Comparison of ENCODE assay signal across 25 mouse cellular contexts in the genomic region with DNA sequence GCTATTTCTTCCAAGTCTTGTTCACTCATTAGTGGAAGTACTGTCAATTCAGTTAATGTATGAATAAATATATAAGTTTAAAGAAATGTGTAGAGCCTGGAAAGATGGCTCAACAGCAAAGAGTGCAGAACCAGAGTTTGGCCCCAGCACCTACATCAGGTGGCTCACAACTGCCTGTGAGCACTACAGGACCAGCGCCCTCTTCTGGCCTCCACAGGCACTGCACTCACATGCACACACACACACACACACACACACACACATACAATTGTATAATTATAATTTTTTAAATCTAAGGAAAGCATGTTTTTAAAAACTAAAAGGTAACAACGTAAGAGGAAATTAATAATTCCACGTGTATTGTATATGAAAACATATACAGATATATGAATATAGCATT. TPM values are rescaled to one million over a fixed set of nuclear protein-coding genes. Genes with fewer than 3 reads are reported as not detected.
DNase-seq lines count a peak whose midpoint lies in the region; ATAC-seq and TF ChIP-seq lines count a peak whose summit lies in the region.
"Had no signal": no experiment of that assay in that cellular context is flagged by ENCODE, and none has a peak within 500 bp of the region (broad histone marks: within the 10 kb centered on the region; RNA-seq: fewer than 3 reads in every experiment).

No protein-coding gene starts in this region.

- TF ChIP-seq CTCF in kidney, postnatal 0 days (IDR thresholded peaks at IDR 0.05; ENCODE audit: low read depth), result peak; percentile 29

- no peaks in the 10 kb centered on the region for H3K27me3 ChIP-seq in kidney, postnatal 0 days (ENCODE audit: insufficient read depth, low read length)
- H3K27me3 ChIP-seq in midbrain, embryonic 11.5 days (ENCODE audit: control insufficient read depth, insufficient read depth, low read length), result no peaks in the 10 kb centered on the region
- H3K27me3 ChIP-seq in midbrain, embryonic 16.5 days (ENCODE audit: control insufficient read depth, insufficient read depth, low read depth, low read length), result no peaks in the 10 kb centered on the region
- H3K27me3 ChIP-seq: embryonic facial prominence, embryonic 12.5 days; forebrain, embryonic 15.5 days; limb, embryonic 13.5 days; midbrain, embryonic 12.5 days; neural tube, embryonic 15.5 days had no signal

- H3K4me3 ChIP-seq in kidney, postnatal 0 days (replicated peaks; ENCODE audit: low read depth, low read length), result no peak overlapping the region
- no peak overlapping the region for H3K4me3 ChIP-seq in midbrain, embryonic 11.5 days (ENCODE audit: low read depth, low read length)
- H3K4me3 ChIP-seq in midbrain, embryonic 16.5 days (ENCODE audit: low read depth, low read length), result no peak overlapping the region
- H3K4me3 ChIP-seq: embryonic facial prominence, embryonic 12.5 days; forebrain, embryonic 15.5 days; limb, embryonic 13.5 days; midbrain, embryonic 12.5 days; myocyte; neural tube, embryonic 15.5 days had no signal

- no peak for DNase-seq in kidney, postnatal 0 days (ENCODE audit: low spot score)
- DNase-seq in kidney, postnatal 4 days, result no peak
- DNase-seq in midbrain, embryonic 11.5 days (ENCODE audit: low spot score, missing footprints), result peak; percentile 37
- DNase-seq in R1 (ENCODE audit: low read depth, low spot score), result peak; percentile 28
- no peak for DNase-seq in cerebellum, adult 11-12 months
- no peak for DNase-seq in left cerebral cortex, postnatal 10 days (ENCODE audit: extremely low spot score in 1 of 2, low spot score in 2 of 2)
- DNase-seq: adrenal gland, adult 2 months; cerebellum, postnatal 10 days; heart, postnatal 10 days; kidney, adult 9 months; kidney, postnatal 36 days; lung, adult 2 months had no signal

- no peak for ATAC-seq in kidney, postnatal 0 days (replicated peaks; ENCODE audit: low FRiP score, low read depth)
- ATAC-seq in midbrain, embryonic 11.5 days (ENCODE audit: low FRiP score), result no peak
- no peak for ATAC-seq in midbrain, embryonic 16.5 days
- ATAC-seq: forebrain, embryonic 15.5 days; inflammation-experienced regulatory T-cells, adult 6 months had no signal

- WGBS in kidney, postnatal 0 days, result 95% methylated on average over 3 of the region's 3 CpGs
- 82% methylated on average over 3 of the region's 3 CpGs for WGBS in midbrain, embryonic 11.5 days
- WGBS in midbrain, embryonic 16.5 days, result 91% methylated on average over 3 of the region's 3 CpGs

- H3K9me3 ChIP-seq in kidney, postnatal 0 days (replicated peaks; ENCODE audit: low read length), result no peaks in the 10 kb centered on the region
- H3K9me3 ChIP-seq in midbrain, embryonic 11.5 days (ENCODE audit: control insufficient read depth, low read length), result no peaks in the 10 kb centered on the region
- no peaks in the 10 kb centered on the region for H3K9me3 ChIP-seq in midbrain, embryonic 16.5 days (replicated peaks; ENCODE audit: control insufficient read depth, low read length, poor library complexity, severe bottlenecking)
- H3K9me3 ChIP-seq: embryonic facial prominence, embryonic 12.5 days; limb, embryonic 13.5 days; neural tube, embryonic 15.5 days had no signal

- H3K4me1 ChIP-seq in kidney, postnatal 0 days (replicated peaks; ENCODE audit: insufficient read depth, low read length), result no peaks in the 10 kb centered on the region
- H3K4me1 ChIP-seq in midbrain, embryonic 11.5 days (ENCODE audit: control insufficient read depth, insufficient read depth, low read length), result no peaks in the 10 kb centered on the region
- no peaks in the 10 kb centered on the region for H3K4me1 ChIP-seq in midbrain, embryonic 16.5 days (ENCODE audit: control insufficient read depth, insufficient read depth, low read length)
- H3K4me1 ChIP-seq: embryonic facial prominence, embryonic 12.5 days; forebrain, embryonic 15.5 days; limb, embryonic 13.5 days; midbrain, embryonic 12.5 days; neural tube, embryonic 15.5 days had no signal

- H3K4me2 ChIP-seq in kidney, postnatal 0 days (ENCODE audit: low read length), result no peak overlapping the region
- no peak overlapping the region for H3K4me2 ChIP-seq in midbrain, embryonic 11.5 days
- no peak overlapping the region for H3K4me2 ChIP-seq in midbrain, embryonic 16.5 days (ENCODE audit: low read length)
- H3K4me2 ChIP-seq: embryonic facial prominence, embryonic 12.5 days; forebrain, embryonic 15.5 days; heart, embryonic 11.5 days; limb, embryonic 13.5 days; midbrain, embryonic 12.5 days; neural tube, embryonic 15.5 days had no signal

- H3K9ac ChIP-seq in kidney, postnatal 0 days (ENCODE audit: low read depth, low read length), result no peak overlapping the region
- no peak overlapping the region for H3K9ac ChIP-seq in midbrain, embryonic 11.5 days (ENCODE audit: low read length)
- H3K9ac ChIP-seq in midbrain, embryonic 16.5 days (ENCODE audit: low read depth, low read length), result no peak overlapping the region
- H3K9ac ChIP-seq: embryonic facial prominence, embryonic 12.5 days; forebrain, embryonic 15.5 days; limb, embryonic 13.5 days; midbrain, embryonic 12.5 days; neural tube, embryonic 15.5 days had no signal

- H3K27ac ChIP-seq in kidney, postnatal 0 days, result no peak overlapping the region
- no peak overlapping the region for H3K27ac ChIP-seq in midbrain, embryonic 11.5 days (ENCODE audit: low read depth, low read length)
- no peak overlapping the region for H3K27ac ChIP-seq in midbrain, embryonic 16.5 days (ENCODE audit: low read length)
- H3K27ac ChIP-seq: embryonic facial prominence, embryonic 12.5 days; forebrain, embryonic 15.5 days; limb, embryonic 13.5 days; midbrain, embryonic 12.5 days; neural tube, embryonic 15.5 days had no signal

- intact Hi-C loops in left cerebral cortex, postnatal 10 days (cut with DNase I), result no loop called here

- no peaks in the 10 kb centered on the region for H3K36me3 ChIP-seq in kidney, postnatal 0 days (ENCODE audit: insufficient read depth, low read length)
- H3K36me3 ChIP-seq in midbrain, embryonic 11.5 days (ENCODE audit: control insufficient read depth, insufficient read depth, low read length), result no peaks in the 10 kb centered on the region
- H3K36me3 ChIP-seq in midbrain, embryonic 16.5 days (ENCODE audit: control insufficient read depth, insufficient read depth, low read length), result no peaks in the 10 kb centered on the region
- H3K36me3 ChIP-seq: embryonic facial prominence, embryonic 12.5 days; forebrain, embryonic 15.5 days; limb, embryonic 13.5 days; midbrain, embryonic 12.5 days; neural tube, embryonic 15.5 days had no signal

RNA-seq across cellular contexts. Expression of gene Maats1, which starts 12.6 kb away (rescaled TPM):
- polyA plus RNA-seq in kidney, postnatal 0 days (2015; fragmentation: Nextera tagmentation; extraction: Ambion mirVana), result 0.14 and 0.21 TPM in 2 replicates
- 0.32 and 0.60 TPM in 2 replicates for polyA plus RNA-seq in midbrain, embryonic 11.5 days (2014; fragmentation: Nextera tagmentation; extraction: Ambion mirVana)
- 1.3 and 2.0 TPM in 2 replicates for polyA plus RNA-seq in midbrain, embryonic 16.5 days (2015; fragmentation: Nextera tagmentation; extraction: Ambion mirVana)
- total RNA-seq in left cerebral cortex, postnatal 10 days (2021), result 1 to 10 TPM in 1 of 2 experiments, under 1 TPM in 1; 0.88 to 1.1 TPM
- total RNA-seq: heart, postnatal 10 days had no signal
- polyA plus RNA-seq: adrenal gland, adult 2 months had no signal

RNA-seq across cellular contexts. Expression of gene Cox17, which starts 17.5 kb away (rescaled TPM):
- 283 and 305 TPM in 2 replicates for polyA plus RNA-seq in kidney, postnatal 0 days (2015; fragmentation: Nextera tagmentation; extraction: Ambion mirVana)
- polyA plus RNA-seq in midbrain, embryonic 11.5 days (2014; fragmentation: Nextera tagmentation; extraction: Ambion mirVana), result 122 and 124 TPM in 2 replicates
- 66.0 and 68.5 TPM in 2 replicates for polyA plus RNA-seq in midbrain, embryonic 16.5 days (2015; fragmentation: Nextera tagmentation; extraction: Ambion mirVana)
- 10 to 100 TPM; 47.3 to 59.1 TPM for total RNA-seq in left cerebral cortex, postnatal 10 days (2021)

RNA-seq across cellular contexts. Expression of gene Gm21987, which starts 17.5 kb away (rescaled TPM):
- not detected in 2 replicates for polyA plus RNA-seq in kidney, postnatal 0 days (2015; fragmentation: Nextera tagmentation; extraction: Ambion mirVana)
- not detected in 2 replicates for polyA plus RNA-seq in midbrain, embryonic 11.5 days (2014; fragmentation: Nextera tagmentation; extraction: Ambion mirVana)
- polyA plus RNA-seq in midbrain, embryonic 16.5 days (2015; fragmentation: Nextera tagmentation; extraction: Ambion mirVana), result not detected in 2 replicates
- not detected for total RNA-seq in left cerebral cortex, postnatal 10 days (2021)
- total RNA-seq: gastrocnemius, postnatal 4 days; heart, postnatal 10 days; layer of hippocampus, postnatal 14 days; left cerebral cortex, postnatal 14 days had no signal
- polyA plus RNA-seq: adrenal gland, adult 2 months; embryonic facial prominence, embryonic 12.5 days; forebrain, embryonic 15.5 days; hindbrain, embryonic 11.5 days; inflammation-experienced regulatory T-cells, adult 6 months; limb, embryonic 13.5 days; lung, adult 2 months; midbrain, embryonic 12.5 days; neural tube, embryonic 15.5 days had no signal

RNA-seq across cellular contexts. Expression of gene Popdc2, which starts 32.7 kb away (rescaled TPM):
- polyA plus RNA-seq in kidney, postnatal 0 days (2015; fragmentation: Nextera tagmentation; extraction: Ambion mirVana), result 0.46 and 0.55 TPM in 2 replicates
- polyA plus RNA-seq in midbrain, embryonic 11.5 days (2014; fragmentation: Nextera tagmentation; extraction: Ambion mirVana), result 0.59 and 2.1 TPM in 2 replicates
- polyA plus RNA-seq in midbrain, embryonic 16.5 days (2015; fragmentation: Nextera tagmentation; extraction: Ambion mirVana), result 0.47 and 0.83 TPM in 2 replicates
- total RNA-seq in left cerebral cortex, postnatal 10 days (2021), result under 1 TPM in 1 of 2 experiments, not detected in 1; 0.53 TPM

RNA-seq across cellular contexts. Expression of gene Nr1i2, which starts 34.7 kb away (rescaled TPM):
- 0.26 and 0.45 TPM in 2 replicates for polyA plus RNA-seq in kidney, postnatal 0 days (2015; fragmentation: Nextera tagmentation; extraction: Ambion mirVana)
- not detected in 2 replicates for polyA plus RNA-seq in midbrain, embryonic 11.5 days (2014; fragmentation: Nextera tagmentation; extraction: Ambion mirVana)
- not detected in 2 replicates for polyA plus RNA-seq in midbrain, embryonic 16.5 days (2015; fragmentation: Nextera tagmentation; extraction: Ambion mirVana)
- total RNA-seq in left cerebral cortex, postnatal 10 days (2021), result not detected
- total RNA-seq: heart, postnatal 10 days; layer of hippocampus, postnatal 14 days; left cerebral cortex, postnatal 14 days had no signal
- polyA plus RNA-seq: adrenal gland, adult 2 months; embryonic facial prominence, embryonic 12.5 days; forebrain, embryonic 15.5 days; hindbrain, embryonic 11.5 days; inflammation-experienced regulatory T-cells, adult 6 months; limb, embryonic 13.5 days; midbrain, embryonic 12.5 days; myocyte; neural tube, embryonic 15.5 days had no signal

Comparison
In these comparisons a context has a peak if more than half of its experiments do, and no peak if none do; other contexts are left out.
1. DNase-seq: peak in midbrain, embryonic 11.5 days (single experiment) and R1 (single experiment); none in kidney, postnatal 0 days (single experiment), kidney, postnatal 4 days (0 of 2), cerebellum, adult 11-12 months (single experiment) and left cerebral cortex, postnatal 10 days (0 of 2).